Mouse (Mus musculus): Measurements from ENCODE around the gene Hspa13.
A peak's percentile ranks its signal among the peaks of the same experiment; 100 is the strongest.

Gene Hspa13

GRCm38 (mm10) chr16:75766388-75767249 is at the start of gene Hspa13:
TSS of gene Hspa13 (minus strand) at chr16:75767104.
- DNase-seq (ENCODE audit: low spot score in 2 of 2) = peak; percentile 99

GRCm38 (mm10) chr16:75779271-75779670 is 12.4 kb upstream of the Hspa13 start:
- peak in 1 of 2 experiments; percentile 17 for DNase-seq (ENCODE audit: low spot score in 2 of 2)

GRCm38 (mm10) chr16:75773222-75773621 is 6.3 kb upstream of the Hspa13 start:
- peak in 1 of 2 experiments; percentile 26 for DNase-seq (ENCODE audit: low spot score in 2 of 2)

- no peak for DNase-seq (ENCODE audit: low spot score in 2 of 2)
These were observed 522 bp upstream of the Hspa13 start for GRCm38 (mm10) chr16:75767250-75768002.

- no peak for DNase-seq (ENCODE audit: low spot score in 2 of 2)
These were observed 14.0 kb downstream of the Hspa13 start for GRCm38 (mm10) chr16:75752876-75753275.

- DNase-seq (ENCODE audit: low spot score in 2 of 2) = no peak
These were observed 16.8 kb downstream of the Hspa13 start for GRCm38 (mm10) chr16:75750103-75750502.

- DNase-seq (ENCODE audit: low spot score in 2 of 2) = no peak
These were observed 18.0 kb downstream of the Hspa13 start for GRCm38 (mm10) chr16:75748926-75749325.

- no peak for DNase-seq (ENCODE audit: low spot score in 2 of 2)
These were observed 22.9 kb downstream of the Hspa13 start for GRCm38 (mm10) chr16:75744014-75744413.

GRCm38 (mm10) chr16:75717405-75718173 is 49.3 kb downstream of the Hspa13 start:
- no peak for DNase-seq (ENCODE audit: low spot score in 2 of 2)

GRCm38 (mm10) chr16:75696176-75696575 is 70.7 kb downstream of the Hspa13 start:
- peak; percentile 58 to 66 for DNase-seq (ENCODE audit: low spot score in 2 of 2)
